Mouse (Mus musculus) heart, embryonic 15.5 days (tissue): ENCODE measurements around the gene Gpr88. TPM values are rescaled to one million over a fixed set of nuclear protein-coding genes. Genes with fewer than 3 reads are reported as not detected.
A peak's percentile ranks its signal among the peaks of the same experiment; 100 is the strongest.

ENCODE experiments used
- ATAC-seq: fragments of 200-750 bp; cut with Nextera tagmentation; replicated peaks from 2 replicates; pipeline ENCODE4 v1.8.0; 2017; ENCODE audit warnings: low read depth, moderate TSS enrichment; ENCODE audit not compliant: insufficient number of reproducible peaks, insufficient read depth, low FRiP score
- H3K27ac ChIP-seq: fragments of 300-500 bp; sonication (generic); 2 replicates; pipeline ENCODE4 v1.5.1; 2015; ENCODE audit warnings: mild to moderate bottlenecking, inconsistent platforms
- H3K27me3 ChIP-seq: fragments of 300-500 bp; sonication (generic); 2 replicates; pipeline ENCODE4 v1.6.1; 2015; ENCODE audit warnings: inconsistent platforms
- H3K36me3 ChIP-seq: fragments of 300-500 bp; sonication (generic); 2 replicates; pipeline ENCODE4 v1.6.1; 2015; ENCODE audit warnings: mild to moderate bottlenecking, inconsistent platforms
- H3K4me1 ChIP-seq: fragments of 300-500 bp; sonication (generic); replicated peaks from 2 replicates; pipeline ENCODE4 v1.6.1; 2015; ENCODE audit warnings: inconsistent platforms
- H3K4me2 ChIP-seq: fragments of 300-500 bp; sonication (generic); 2 replicates; pipeline ENCODE4 v1.6.1; 2015; ENCODE audit warnings: inconsistent platforms, mild to moderate bottlenecking, moderate library complexity
- H3K4me3 ChIP-seq: fragments of 300-500 bp; sonication (generic); 2 replicates; pipeline ENCODE4 v1.5.1; 2015; ENCODE audit warnings: mild to moderate bottlenecking, inconsistent platforms
- H3K9ac ChIP-seq: fragments of 300-500 bp; sonication (generic); 2 replicates; pipeline ENCODE4 v1.6.1; 2015; ENCODE audit warnings: mild to moderate bottlenecking, inconsistent platforms
- H3K9me3 ChIP-seq: fragments of 300-500 bp; sonication (generic); replicated peaks from 2 replicates; pipeline ENCODE4 v1.6.1; 2016; ENCODE audit warnings: inconsistent platforms
- WGBS: fragments of 180-500 bp; shearing (Covaris S2); methylation state at CpG from one replicate; pipeline ENCODE4 v1.1.7; 2015; ENCODE audit warnings: mixed read lengths; 5-methylcytosine and 5-hydroxymethylcytosine counted together
- polyA plus RNA-seq: library from polyadenylated mRNA; unstranded; fragments of >200 nt; fragmentation: Nextera tagmentation; extraction: Ambion mirVana; gene quantifications from 2 replicates; pipeline ENCODE4 v1.2.1, GENCODE M21; 2015

The Gpr88 gene
- polyA plus RNA-seq, result 0.34 and 0.35 TPM in 2 replicates

GRCm38 (mm10) chr3:116253077-116253531, at the start of gene Gpr88:
Gene Gpr88 (minus strand): TSS chr3:116253503.
- Histone ChIP-seq H3K36me3 (no peaks in the 10 kb centered on the region), H3K27ac (no peak within 1 kb of the TSS), H3K9ac (peak within 1 kb of the TSS; percentile 53), H3K4me3 (peak within 1 kb of the TSS; percentile 63), H3K9me3 (no peaks in the 10 kb centered on the region), H3K4me2 (peak within 1 kb of the TSS; percentile 100), H3K4me1 (peaks cover 23% of the 10 kb centered on the region), H3K27me3 (peaks cover 68% of the 10 kb centered on the region)
- peak; percentile 69 for ATAC-seq
- 5% methylated on average over 9 of the region's 9 CpGs for WGBS

GRCm38 (mm10) chr3:116302581-116302980, 49.3 kb upstream of the Gpr88 start:
- no peaks in the 10 kb centered on the region for H3K36me3 ChIP-seq
- no peak overlapping the region for H3K4me2 ChIP-seq
- no peaks in the 10 kb centered on the region for H3K27me3 ChIP-seq
- no peak for ATAC-seq
- 94% methylated on average over 7 of the region's 7 CpGs for WGBS
- H3K4me1 ChIP-seq, result peaks cover 5% of the 10 kb centered on the region; the same call in 1 of the 2 replicates
- H3K4me3 ChIP-seq, result no peak overlapping the region
- H3K9me3 ChIP-seq, result no peaks in the 10 kb centered on the region
- H3K27ac ChIP-seq, result no peak overlapping the region
- H3K9ac ChIP-seq, result no peak overlapping the region

- Histone ChIP-seq H3K4me2 (no peak overlapping the region), H3K36me3 (no peaks in the 10 kb centered on the region; the same call in 1 of the 2 replicates), H3K27me3 (no peaks in the 10 kb centered on the region), H3K4me1 (no peaks in the 10 kb centered on the region), H3K9ac (no peak overlapping the region), H3K27ac (no peak overlapping the region), H3K4me3 (no peak overlapping the region), H3K9me3 (no peaks in the 10 kb centered on the region)
- ATAC-seq, result no peak
- 81% methylated on average over 6 of the region's 6 CpGs for WGBS
These were observed 48.5 kb upstream of the Gpr88 start for GRCm38 (mm10) chr3:116301754-116302153.

- H3K4me3 ChIP-seq, result no peak overlapping the region
- no peak overlapping the region for H3K9ac ChIP-seq
- H3K4me2 ChIP-seq, result no peak overlapping the region
- H3K27ac ChIP-seq, result no peak overlapping the region
- peaks cover 1% of the 10 kb centered on the region; the same call in 1 of the 2 replicates for H3K36me3 ChIP-seq
- H3K27me3 ChIP-seq, result no peaks in the 10 kb centered on the region
- no peaks in the 10 kb centered on the region for H3K4me1 ChIP-seq
- WGBS, result 75% methylated on average over 10 of the region's 10 CpGs
- no peaks in the 10 kb centered on the region for H3K9me3 ChIP-seq
- ATAC-seq, result no peak
These were observed 45.4 kb upstream of the Gpr88 start for GRCm38 (mm10) chr3:116298727-116299126.

- no peaks in the 10 kb centered on the region for H3K9me3 ChIP-seq
- ATAC-seq, result no peak
- no peaks in the 10 kb centered on the region for H3K4me1 ChIP-seq
- H3K9ac ChIP-seq, result no peak overlapping the region
- no peak overlapping the region for H3K4me3 ChIP-seq
- no peak overlapping the region for H3K27ac ChIP-seq
- peaks cover 6% of the 10 kb centered on the region; the same call in 1 of the 2 replicates for H3K36me3 ChIP-seq
- WGBS, result 83% methylated on average over 8 of the region's 8 CpGs
- H3K27me3 ChIP-seq, result no peaks in the 10 kb centered on the region
- H3K4me2 ChIP-seq, result no peak overlapping the region
These were observed 44.7 kb upstream of the Gpr88 start for GRCm38 (mm10) chr3:116298003-116298402.

- 90% methylated on average over 7 of the region's 7 CpGs for WGBS
- Histone ChIP-seq H3K4me3 (no peak overlapping the region), H3K4me2 (no peak overlapping the region), H3K27me3 (no peaks in the 10 kb centered on the region), H3K27ac (no peak overlapping the region), H3K4me1 (no peaks in the 10 kb centered on the region), H3K9me3 (no peaks in the 10 kb centered on the region), H3K9ac (no peak overlapping the region), H3K36me3 (peaks cover 6% of the 10 kb centered on the region; the same call in 1 of the 2 replicates)
- no peak for ATAC-seq
These were observed 43.9 kb upstream of the Gpr88 start for GRCm38 (mm10) chr3:116297170-116297569.

GRCm38 (mm10) chr3:116290041-116290815, 36.9 kb upstream of the Gpr88 start:
- H3K4me3 ChIP-seq, result no peak overlapping the region
- WGBS, result 74% methylated on average over 9 of the region's 9 CpGs
- no peaks in the 10 kb centered on the region for H3K9me3 ChIP-seq
- no peaks in the 10 kb centered on the region for H3K4me1 ChIP-seq
- no peak overlapping the region for H3K9ac ChIP-seq
- ATAC-seq, result no peak
- peaks cover 6% of the 10 kb centered on the region; the same call in 1 of the 2 replicates for H3K36me3 ChIP-seq
- H3K4me2 ChIP-seq, result no peak overlapping the region
- H3K27me3 ChIP-seq, result no peaks in the 10 kb centered on the region
- H3K27ac ChIP-seq, result no peak overlapping the region

- Histone ChIP-seq H3K36me3 (peaks cover 6% of the 10 kb centered on the region; the same call in 1 of the 2 replicates), H3K27me3 (no peaks in the 10 kb centered on the region), H3K9ac (no peak overlapping the region), H3K27ac (no peak overlapping the region), H3K4me2 (no peak overlapping the region), H3K4me3 (no peak overlapping the region), H3K9me3 (no peaks in the 10 kb centered on the region), H3K4me1 (no peaks in the 10 kb centered on the region)
- WGBS, result 46% methylated on average over 6 of the region's 6 CpGs
- peak; percentile 60; the same call in 1 of the 2 replicates for ATAC-seq
These were observed 35.5 kb upstream of the Gpr88 start for GRCm38 (mm10) chr3:116288833-116289232.

- Histone ChIP-seq H3K4me3 (no peak overlapping the region), H3K4me1 (0 out of 2 replicates have a peak, but pooled peaks cover 4% of the 10 kb centered on the region), H3K36me3 (no peaks in the 10 kb centered on the region), H3K27ac (no peak overlapping the region), H3K9me3 (no peaks in the 10 kb centered on the region), H3K4me2 (no peak overlapping the region), H3K9ac (no peak overlapping the region), H3K27me3 (no peaks in the 10 kb centered on the region)
- 94% methylated on average over 4 of the region's 4 CpGs for WGBS
- no peak for ATAC-seq
These were observed 31.4 kb upstream of the Gpr88 start for GRCm38 (mm10) chr3:116284735-116285134.

GRCm38 (mm10) chr3:116283996-116284395, 30.7 kb upstream of the Gpr88 start:
- Histone ChIP-seq H3K4me2 (no peak overlapping the region), H3K9me3 (no peaks in the 10 kb centered on the region), H3K4me1 (0 out of 2 replicates have a peak, but pooled peaks cover 6% of the 10 kb centered on the region), H3K9ac (no peak overlapping the region), H3K4me3 (no peak overlapping the region), H3K36me3 (no peaks in the 10 kb centered on the region), H3K27me3 (no peaks in the 10 kb centered on the region), H3K27ac (no peak overlapping the region)
- no peak for ATAC-seq
- WGBS, result 63% methylated on average over 2 of the region's 2 CpGs

- Histone ChIP-seq H3K4me2 (no peak overlapping the region), H3K9ac (no peak overlapping the region), H3K4me3 (no peak overlapping the region), H3K36me3 (no peaks in the 10 kb centered on the region), H3K4me1 (0 out of 2 replicates have a peak, but pooled peaks cover 6% of the 10 kb centered on the region), H3K27me3 (no peaks in the 10 kb centered on the region), H3K27ac (no peak overlapping the region), H3K9me3 (no peaks in the 10 kb centered on the region)
- 79% methylated on average over 6 of the region's 6 CpGs for WGBS
- ATAC-seq, result no peak
These were observed 28.4 kb upstream of the Gpr88 start for GRCm38 (mm10) chr3:116281663-116282062.
